Mouse (Mus musculus): Measurements from ENCODE around the gene Ctcf. TPM values are rescaled to one million over a fixed set of nuclear protein-coding genes. Genes with fewer than 3 reads are reported as not detected.
"Not testable (repeated sequence)": the region's sequence is repeated elsewhere in the genome, so short reads cannot be mapped to it uniquely, and the experiment has no call there.

Gene Ctcf
- polyA plus RNA-seq (2012; rRNA removed): 17.2 and 17.9 TPM in 2 replicates

GRCm38 (mm10) chr8:105636018-105636962 is at the start of gene Ctcf:
Gene Ctcf, plus strand, starts transcription at chr8:105636568.
- H3K4me3 ChIP-seq (replicated peaks; ENCODE audit: extremely low read depth, low read depth, low read length): peak within 1 kb of the TSS; percentile 97
- TF ChIP-seq CTCF (IDR thresholded peaks at IDR 0.05; ENCODE audit: insufficient read depth, low read length) (no peak), POLR2A (IDR thresholded peaks at IDR 0.05; ENCODE audit: borderline replicate concordance, extremely low read depth, low read depth, low read length) (peak; percentile 51; the same call in 1 of the 2 replicates)
- under 1% methylated on average over 99 of the region's 126 CpGs for WGBS

GRCm38 (mm10) chr8:105592431-105592830 is 43.9 kb upstream of the Ctcf start:
- Histone ChIP-seq H3K4me3 (replicated peaks; ENCODE audit: extremely low read depth, low read depth, low read length) (no peak overlapping the region), H3K4me1 (ENCODE audit: control insufficient read depth, insufficient read depth, low read length) (peaks cover 9% of the 10 kb centered on the region)
- DNase-seq: no peak
- TF ChIP-seq POLR2A (IDR thresholded peaks at IDR 0.05; ENCODE audit: borderline replicate concordance, extremely low read depth, low read depth, low read length): no peak
- TF ChIP-seq CTCF (IDR thresholded peaks at IDR 0.05; ENCODE audit: insufficient read depth, low read length): no peak
- WGBS: 70% methylated on average over 2 of the region's 2 CpGs

More at GRCm38 (mm10) chr8:105636018-105636962, at the start of gene Ctcf:
- peaks cover 19% of the 10 kb centered on the region for H3K4me1 ChIP-seq (ENCODE audit: control insufficient read depth, insufficient read depth, low read length)
- peak; percentile 89 for DNase-seq

GRCm38 (mm10) chr8:105593859-105594258 is 42.5 kb upstream of the Ctcf start:
- Histone ChIP-seq H3K4me1 (ENCODE audit: control insufficient read depth, insufficient read depth, low read length) (peaks cover 9% of the 10 kb centered on the region), H3K4me3 (replicated peaks; ENCODE audit: extremely low read depth, low read depth, low read length) (no peak overlapping the region)
- no peak for DNase-seq

GRCm38 (mm10) chr8:105594451-105595242 is 41.7 kb upstream of the Ctcf start:
- no peak overlapping the region for H3K4me3 ChIP-seq (replicated peaks; ENCODE audit: extremely low read depth, low read depth, low read length)
- TF ChIP-seq POLR2A (IDR thresholded peaks at IDR 0.05; ENCODE audit: borderline replicate concordance, extremely low read depth, low read depth, low read length) (no peak), CTCF (IDR thresholded peaks at IDR 0.05; ENCODE audit: insufficient read depth, low read length) (no peak)
- no peak for DNase-seq
- peaks cover 9% of the 10 kb centered on the region for H3K4me1 ChIP-seq (ENCODE audit: control insufficient read depth, insufficient read depth, low read length)
- WGBS: 72% methylated on average over 18 of the region's 18 CpGs

More at GRCm38 (mm10) chr8:105593859-105594258, 42.5 kb upstream of the Ctcf start:
- TF ChIP-seq CTCF (IDR thresholded peaks at IDR 0.05; ENCODE audit: insufficient read depth, low read length): no peak
- no peak for TF ChIP-seq POLR2A (IDR thresholded peaks at IDR 0.05; ENCODE audit: borderline replicate concordance, extremely low read depth, low read depth, low read length)
- WGBS: 24% methylated on average over 15 of the region's 15 CpGs

GRCm38 (mm10) chr8:105596362-105597034 is 39.9 kb upstream of the Ctcf start:
- H3K4me3 ChIP-seq (replicated peaks; ENCODE audit: extremely low read depth, low read depth, low read length): peak overlapping the region; percentile 52
- TF ChIP-seq CTCF (IDR thresholded peaks at IDR 0.05; ENCODE audit: insufficient read depth, low read length) (peak; percentile 85), POLR2A (IDR thresholded peaks at IDR 0.05; ENCODE audit: borderline replicate concordance, extremely low read depth, low read depth, low read length) (peak; percentile 61; the same call in 1 of the 2 replicates)
- 4% methylated on average over 14 of the region's 14 CpGs for WGBS
- DNase-seq: peak; percentile 86
- H3K4me1 ChIP-seq (ENCODE audit: control insufficient read depth, insufficient read depth, low read length): peaks cover 9% of the 10 kb centered on the region

GRCm38 (mm10) chr8:105598777-105599176 is 37.6 kb upstream of the Ctcf start:
- WGBS: 75% methylated on average over 6 of the region's 6 CpGs
- H3K4me1 ChIP-seq (ENCODE audit: control insufficient read depth, insufficient read depth, low read length): peaks cover 9% of the 10 kb centered on the region
- H3K4me3 ChIP-seq (replicated peaks; ENCODE audit: extremely low read depth, low read depth, low read length): no peak overlapping the region
- no peak for DNase-seq
- TF ChIP-seq CTCF (IDR thresholded peaks at IDR 0.05; ENCODE audit: insufficient read depth, low read length) (no peak), POLR2A (IDR thresholded peaks at IDR 0.05; ENCODE audit: borderline replicate concordance, extremely low read depth, low read depth, low read length) (no peak)

- Histone ChIP-seq H3K4me3 (replicated peaks; ENCODE audit: extremely low read depth, low read depth, low read length) (no peak overlapping the region), H3K4me1 (ENCODE audit: control insufficient read depth, insufficient read depth, low read length) (peaks cover 6% of the 10 kb centered on the region; the same call in 1 of the 2 replicates)
- WGBS: 75% methylated on average over 5 of the region's 5 CpGs
Measured at GRCm38 (mm10) chr8:105601301-105601700, 35.1 kb upstream of the Ctcf start.

GRCm38 (mm10) chr8:105602540-105602939 is 33.8 kb upstream of the Ctcf start:
- not testable (repeated sequence) for H3K4me3 ChIP-seq (replicated peaks; ENCODE audit: extremely low read depth, low read depth, low read length); DNase-seq; H3K4me1 ChIP-seq (ENCODE audit: control insufficient read depth, insufficient read depth, low read length)
- WGBS: 81% methylated on average over 3 of the region's 3 CpGs

More at GRCm38 (mm10) chr8:105601301-105601700, 35.1 kb upstream of the Ctcf start:
- no peak for DNase-seq
- TF ChIP-seq CTCF (IDR thresholded peaks at IDR 0.05; ENCODE audit: insufficient read depth, low read length) (no peak), POLR2A (IDR thresholded peaks at IDR 0.05; ENCODE audit: borderline replicate concordance, extremely low read depth, low read depth, low read length) (no peak)
